ENCODE assay signal across 8 mouse cellular contexts in the genomic region with DNA sequence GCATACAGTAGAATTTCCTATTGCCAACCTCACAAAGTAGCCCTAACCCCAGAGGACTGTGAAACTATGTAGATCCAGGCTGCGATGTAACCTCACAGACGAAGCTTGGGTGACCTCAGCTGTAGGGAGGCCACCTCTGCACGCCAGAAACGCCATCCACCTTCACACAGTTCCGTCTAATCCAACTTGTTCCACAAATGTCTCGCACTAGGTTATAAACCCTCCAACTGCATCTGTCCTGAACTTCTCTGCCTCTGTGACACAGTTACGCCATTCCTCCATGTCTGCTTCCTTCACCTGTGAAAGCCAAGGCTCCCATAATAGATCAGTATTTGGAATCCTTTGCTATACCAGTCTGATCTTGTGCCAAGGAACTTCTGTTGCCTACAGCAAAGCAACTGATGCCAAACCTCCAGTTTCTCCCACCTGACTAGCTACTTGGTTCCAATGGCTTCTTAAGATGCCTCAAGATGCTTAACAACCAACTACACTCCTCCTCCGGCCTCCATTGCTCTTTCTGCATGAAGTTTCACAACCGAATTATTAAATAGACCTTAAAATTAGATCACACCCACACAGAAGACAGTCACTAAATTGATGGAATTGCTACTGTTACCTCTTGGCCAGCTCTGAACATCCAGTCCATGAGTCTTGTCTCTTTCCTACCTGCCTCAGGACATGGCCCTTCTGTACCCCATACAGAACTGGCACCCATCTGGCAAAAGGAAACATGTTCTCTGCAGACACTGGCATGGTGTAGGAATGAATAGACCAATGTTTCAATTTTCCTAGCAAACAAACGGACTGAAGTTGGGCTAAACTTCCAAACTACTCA. TPM values are rescaled to one million over a fixed set of nuclear protein-coding genes. Genes with fewer than 3 reads are reported as not detected.
DNase-seq lines count a peak whose midpoint lies in the region; ATAC-seq and TF ChIP-seq lines count a peak whose summit lies in the region.
"Had no signal": no experiment of that assay in that cellular context is flagged by ENCODE, and none has a peak within 500 bp of the region (broad histone marks: within the 10 kb centered on the region; RNA-seq: fewer than 3 reads in every experiment).

No protein-coding gene starts in this region.

- TF ChIP-seq CTCF in left cerebral cortex, adult 2 months (IDR thresholded peaks at IDR 0.05): no peak

- peaks cover 13% of the 10 kb centered on the region for H3K4me1 ChIP-seq in kidney, embryonic 15.5 days
- H3K4me1 ChIP-seq in embryonic facial prominence, embryonic 12.5 days: no peaks in the 10 kb centered on the region
- peaks cover 5% of the 10 kb centered on the region; the same call in 1 of the 2 replicates for H3K4me1 ChIP-seq in midbrain, embryonic 16.5 days (ENCODE audit: control insufficient read depth, insufficient read depth, low read length)

- no peak for DNase-seq in kidney, postnatal 36 days
- DNase-seq in induced T-regulatory cell, adult 2 months (ENCODE audit: low read depth): peak; percentile 9
- no peak for DNase-seq in left cerebral cortex, adult 2 months (ENCODE audit: extremely low spot score in 1 of 2, low spot score in 2 of 2)
- DNase-seq: thymus, adult 18-20 months had no signal

- 81% methylated on average over 10 of the region's 10 CpGs for WGBS in kidney, embryonic 15.5 days
- 82% methylated on average over 10 of the region's 10 CpGs for WGBS in embryonic facial prominence, embryonic 12.5 days
- WGBS in midbrain, embryonic 16.5 days: 90% methylated on average over 10 of the region's 10 CpGs

- peak overlapping the region; percentile 90 for H3K27ac ChIP-seq in kidney, embryonic 15.5 days
- no peak overlapping the region for H3K27ac ChIP-seq in embryonic facial prominence, embryonic 12.5 days
- H3K27ac ChIP-seq in midbrain, embryonic 16.5 days (ENCODE audit: low read length): no peak overlapping the region
- H3K27ac ChIP-seq in left cerebral cortex, adult 2 months: no peak overlapping the region

- H3K4me2 ChIP-seq in kidney, embryonic 15.5 days: peak overlapping the region; percentile 84
- H3K4me2 ChIP-seq in embryonic facial prominence, embryonic 12.5 days (replicated peaks): peak overlapping the region; percentile 61
- H3K4me2 ChIP-seq in midbrain, embryonic 16.5 days (ENCODE audit: low read length): 0 out of 2 replicates have a peak overlapping the region, but pooled peaks have one; percentile 68

- no peak for ATAC-seq in kidney, embryonic 15.5 days (replicated peaks; ENCODE audit: low FRiP score)
- 0 out of 2 replicates have a peak, but pooled peaks have one; percentile 54 for ATAC-seq in embryonic facial prominence, embryonic 12.5 days (ENCODE audit: insufficient number of reproducible peaks, insufficient read depth, low FRiP score, low TSS enrichment)
- no peak for ATAC-seq in midbrain, embryonic 16.5 days
- no peak for ATAC-seq in monocyte, adult 5-6 weeks (replicated peaks; ENCODE audit: insufficient number of reproducible peaks, low FRiP score, low TSS enrichment, poor library complexity, severe bottlenecking)

- no peaks in the 10 kb centered on the region for H3K27me3 ChIP-seq in kidney, embryonic 15.5 days
- H3K27me3 ChIP-seq in embryonic facial prominence, embryonic 12.5 days: no peaks in the 10 kb centered on the region
- H3K27me3 ChIP-seq in midbrain, embryonic 16.5 days (ENCODE audit: control insufficient read depth, insufficient read depth, low read depth, low read length): no peaks in the 10 kb centered on the region

- peak overlapping the region; percentile 54 for H3K4me3 ChIP-seq in kidney, embryonic 15.5 days (replicated peaks)
- H3K4me3 ChIP-seq in embryonic facial prominence, embryonic 12.5 days: no peak overlapping the region
- no peak overlapping the region; the same call in 1 of the 2 replicates for H3K4me3 ChIP-seq in midbrain, embryonic 16.5 days (ENCODE audit: low read depth, low read length)
- H3K4me3 ChIP-seq in left cerebral cortex, adult 2 months: no peak overlapping the region

- no peaks in the 10 kb centered on the region for H3K9me3 ChIP-seq in kidney, embryonic 15.5 days (replicated peaks)
- H3K9me3 ChIP-seq in embryonic facial prominence, embryonic 12.5 days: no peaks in the 10 kb centered on the region
- H3K9me3 ChIP-seq in midbrain, embryonic 16.5 days (replicated peaks; ENCODE audit: control insufficient read depth, low read length, poor library complexity, severe bottlenecking): no peaks in the 10 kb centered on the region

- H3K9ac ChIP-seq in kidney, embryonic 15.5 days: 0 out of 2 replicates have a peak overlapping the region, but pooled peaks have one; percentile 64
- H3K9ac ChIP-seq in embryonic facial prominence, embryonic 12.5 days: no peak overlapping the region
- no peak overlapping the region for H3K9ac ChIP-seq in midbrain, embryonic 16.5 days (ENCODE audit: low read depth, low read length)

- no peaks in the 10 kb centered on the region for H3K36me3 ChIP-seq in kidney, embryonic 15.5 days
- no peaks in the 10 kb centered on the region for H3K36me3 ChIP-seq in embryonic facial prominence, embryonic 12.5 days
- H3K36me3 ChIP-seq in midbrain, embryonic 16.5 days (ENCODE audit: control insufficient read depth, insufficient read depth, low read length): no peaks in the 10 kb centered on the region

- intact Hi-C loops in left cerebral cortex, adult 2 months (cut with DNase I): no loop called here

RNA-seq across cellular contexts. Expression of a gene that starts 1.1 kb away (rescaled TPM):
- 12.1 and 13.1 TPM in 2 replicates for polyA plus RNA-seq in kidney, embryonic 15.5 days (2015; fragmentation: Nextera tagmentation; extraction: Ambion mirVana)
- polyA plus RNA-seq in embryonic facial prominence, embryonic 12.5 days (2016; fragmentation: Nextera tagmentation; extraction: Ambion mirVana): 7.5 and 7.7 TPM in 2 replicates
- 0.87 and 0.88 TPM in 2 replicates for polyA plus RNA-seq in midbrain, embryonic 16.5 days (2015; fragmentation: Nextera tagmentation; extraction: Ambion mirVana)
- total RNA-seq in left cerebral cortex, adult 2 months (2021): 1 to 10 TPM; 1.1 to 1.3 TPM
- total RNA-seq in monocyte, adult 5-6 weeks (2017): 16.6 to 23.5 TPM (median 17.7 TPM) in 3 replicates

RNA-seq across cellular contexts. Expression of a gene that starts 28.5 kb away (rescaled TPM):
- 21.9 and 24.4 TPM in 2 replicates for polyA plus RNA-seq in kidney, embryonic 15.5 days (2015; fragmentation: Nextera tagmentation; extraction: Ambion mirVana)
- 25.9 and 27.5 TPM in 2 replicates for polyA plus RNA-seq in embryonic facial prominence, embryonic 12.5 days (2016; fragmentation: Nextera tagmentation; extraction: Ambion mirVana)
- polyA plus RNA-seq in midbrain, embryonic 16.5 days (2015; fragmentation: Nextera tagmentation; extraction: Ambion mirVana): 8.6 and 12.9 TPM in 2 replicates
- total RNA-seq in left cerebral cortex, adult 2 months (2021): 10 to 100 TPM; 15.9 TPM
- total RNA-seq in monocyte, adult 5-6 weeks (2017): not detected in 3 replicates
